Mouse (Mus musculus) v-Abl transformed pro-B cells (cell line): ENCODE data around the gene Dip2b.

ENCODE experiments used
- in situ Hi-C, 2 experiments: fragments of 400-800 bp; cut with MboI; formaldehyde crosslinking; loops; one replicate each; pipeline ENCODE4 v1.15.1; 2025; ENCODE audit not compliant: unreplicated experiment in 2 of 2

The Dip2b gene

GRCm38 (mm10) chr15:100235208-100235965 lies 196.9 kb downstream of the Dip2b start:
- in situ Hi-C loops, result no loop called here

- in situ Hi-C loops, result no loop called here
These were observed 198.5 kb downstream of the Dip2b start for GRCm38 (mm10) chr15:100236952-100237351.

DNA sequence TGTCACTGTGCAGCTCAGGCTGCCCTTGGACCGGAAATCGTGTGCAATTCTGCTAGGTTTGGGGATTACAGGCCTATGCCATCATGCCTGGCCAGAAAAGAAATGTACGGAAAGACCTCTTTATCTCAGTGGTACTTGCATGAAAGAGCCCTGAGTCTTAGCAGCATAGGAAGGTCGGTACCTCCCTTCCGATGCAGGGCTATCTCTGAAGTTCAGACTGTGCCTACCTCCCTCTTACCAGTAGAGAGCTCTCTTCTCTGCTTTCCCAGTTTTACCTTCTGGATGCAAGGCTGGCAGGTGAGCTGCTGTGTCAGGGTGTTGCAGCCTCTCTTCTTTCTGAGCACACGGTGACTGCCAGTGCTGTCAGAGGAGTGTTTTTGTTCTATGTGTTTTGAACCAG lies 203.3 kb downstream of the Dip2b start:
- in situ Hi-C loops, result loop anchor here in 1 of 2 experiments (10.0 kb wide), 1 partner anchor 883 kb away; the partner anchor contains the start of gene Acvrl1

- in situ Hi-C loops, result loop anchor here in 1 of 2 experiments (10.0 kb wide), 1 partner anchor 879 kb away; the partner anchor contains the start of gene Acvrl1
These were observed 207.5 kb downstream of the Dip2b start for GRCm38 (mm10) chr15:100245951-100246350.

- in situ Hi-C loops, result loop anchor here in 1 of 2 experiments (10.0 kb wide), 1 partner anchor 878 kb away; the partner anchor contains the start of gene Acvrl1
These were observed 208.8 kb downstream of the Dip2b start for GRCm38 (mm10) chr15:100247296-100247695.

DNA sequence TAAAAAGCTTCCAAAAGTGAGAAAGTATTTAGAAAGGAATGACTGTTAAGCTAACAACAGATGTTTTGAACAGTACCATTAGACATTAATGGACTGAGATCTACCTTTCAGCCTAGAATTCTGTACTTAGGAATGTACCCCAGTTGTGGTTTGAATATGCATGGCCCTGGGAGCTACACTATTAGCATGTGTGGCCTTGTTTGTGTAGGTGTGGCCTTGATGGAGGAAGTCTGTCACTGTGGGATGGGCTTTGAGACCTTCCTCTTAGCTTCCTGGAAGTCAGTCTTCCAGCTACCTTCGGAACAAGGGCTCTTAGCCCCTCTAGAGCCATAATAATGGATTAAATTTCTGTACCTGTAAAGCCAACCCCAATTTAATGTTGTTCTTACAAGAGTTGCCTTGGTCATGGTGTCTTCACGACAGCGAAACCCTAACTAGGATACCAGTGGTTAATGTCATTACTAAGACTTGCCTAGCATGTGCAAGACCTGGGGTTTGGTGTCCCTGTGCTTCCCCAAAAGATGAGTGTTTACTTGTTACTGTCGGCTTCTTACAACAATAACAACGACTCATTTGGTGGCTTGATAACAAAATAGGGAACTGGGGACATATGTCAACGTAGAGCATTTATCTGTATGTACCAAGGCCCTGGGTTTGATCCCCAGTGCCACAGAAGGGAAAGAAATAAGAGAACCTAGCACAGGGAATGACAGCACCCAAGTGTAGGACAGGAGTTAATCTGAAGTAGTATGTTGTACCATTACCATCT lies 210.4 kb downstream of the Dip2b start:
- in situ Hi-C loops, result loop anchor here in 1 of 2 experiments (10.0 kb wide), 1 partner anchor 876 kb away; the partner anchor contains the start of gene Acvrl1

GRCm38 (mm10) chr15:100251153-100251780 lies 212.8 kb downstream of the Dip2b start:
- in situ Hi-C loops, result no loop called here

GRCm38 (mm10) chr15:100256386-100256785 lies 217.9 kb downstream of the Dip2b start:
- in situ Hi-C loops, result no loop called here

DNA sequence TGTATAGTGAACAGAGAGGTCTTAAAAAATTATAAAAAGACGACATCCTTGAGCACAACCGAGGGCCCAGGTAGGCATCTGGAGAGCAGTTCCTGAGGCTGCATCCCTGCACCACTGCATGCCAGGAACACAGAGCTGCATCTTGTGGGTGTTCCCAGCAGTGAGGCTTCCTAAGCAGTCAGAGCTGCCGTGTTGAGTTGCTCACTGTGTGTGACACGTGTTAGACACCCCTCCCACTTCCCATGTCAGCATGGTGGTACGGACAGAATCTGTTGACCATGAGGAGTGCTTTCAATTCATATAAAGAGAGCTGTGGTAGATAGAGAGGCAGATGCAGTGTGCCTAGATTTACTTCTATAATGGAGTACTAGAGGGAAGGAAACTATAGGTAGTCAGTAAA lies 218.8 kb downstream of the Dip2b start:
- in situ Hi-C loops, result no loop called here

- in situ Hi-C loops, result no loop called here
These were observed 220.4 kb downstream of the Dip2b start for GRCm38 (mm10) chr15:100258646-100259425.

DNA sequence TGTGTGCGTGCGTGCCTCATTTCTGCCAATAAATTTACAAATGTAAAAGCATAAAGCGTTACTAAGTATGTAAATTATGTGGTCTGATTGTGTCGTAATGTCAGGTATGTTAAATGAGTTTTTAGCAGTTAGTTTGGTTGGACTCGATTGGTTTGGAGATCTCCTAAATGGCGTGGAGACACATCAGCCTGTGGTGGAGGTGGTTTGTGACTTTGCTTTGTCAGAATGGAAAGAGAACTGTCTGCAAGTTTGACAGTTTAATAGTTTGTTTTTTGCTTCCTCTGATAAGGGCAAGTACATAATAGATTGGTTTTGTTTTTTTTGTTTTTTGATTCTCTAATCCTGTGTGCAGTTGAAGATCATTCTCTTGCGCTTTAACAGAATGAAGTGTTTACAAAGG lies 221.9 kb downstream of the Dip2b start:
- in situ Hi-C loops, result loop anchor here in 1 of 2 experiments (10.0 kb wide), 2 partner anchors 64 to 204 kb away; partner anchors contain the start of gene Letmd1

DNA sequence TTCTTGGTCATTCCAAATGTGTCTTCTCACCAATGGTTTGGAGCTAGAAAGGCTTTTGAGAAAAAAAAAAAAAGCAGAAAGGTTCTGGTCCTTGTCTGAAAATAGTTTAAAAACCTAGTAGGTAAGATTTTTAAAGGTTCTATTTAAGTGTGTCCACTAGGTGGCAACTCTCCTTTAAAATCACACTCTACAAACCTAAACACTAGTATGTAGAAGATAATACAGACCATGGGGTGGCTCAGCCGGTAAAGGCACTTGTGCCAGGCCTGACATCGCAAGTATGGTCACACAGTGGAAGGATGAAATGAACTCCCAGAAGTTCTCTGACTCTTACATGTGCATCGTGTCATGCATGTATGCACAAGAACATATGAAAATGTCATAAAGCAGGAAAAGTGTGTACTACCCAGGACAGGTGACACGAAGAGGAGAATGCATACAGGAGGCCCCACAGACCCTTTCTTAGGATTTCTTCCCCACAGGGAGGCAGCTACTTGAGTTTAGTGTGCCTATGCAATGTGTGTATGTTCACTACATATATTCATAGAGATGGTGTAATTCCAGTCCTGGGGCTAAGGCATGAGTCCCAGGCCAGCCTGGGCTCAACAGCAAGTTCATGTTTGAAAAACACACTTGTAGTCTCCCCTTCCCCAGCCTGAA lies 224.9 kb downstream of the Dip2b start:
- in situ Hi-C loops, result loop anchor here in 1 of 2 experiments (10.0 kb wide), 2 partner anchors 61 to 201 kb away; partner anchors contain the start of gene Letmd1

- in situ Hi-C loops, result loop anchor here (5.0 to 10.0 kb wide), 4 partner anchors 52 to 199 kb away; partner anchors contain the start of gene Letmd1 (in 1 of the 2)
These were observed 227.3 kb downstream of the Dip2b start for GRCm38 (mm10) chr15:100265586-100266325.

DNA sequence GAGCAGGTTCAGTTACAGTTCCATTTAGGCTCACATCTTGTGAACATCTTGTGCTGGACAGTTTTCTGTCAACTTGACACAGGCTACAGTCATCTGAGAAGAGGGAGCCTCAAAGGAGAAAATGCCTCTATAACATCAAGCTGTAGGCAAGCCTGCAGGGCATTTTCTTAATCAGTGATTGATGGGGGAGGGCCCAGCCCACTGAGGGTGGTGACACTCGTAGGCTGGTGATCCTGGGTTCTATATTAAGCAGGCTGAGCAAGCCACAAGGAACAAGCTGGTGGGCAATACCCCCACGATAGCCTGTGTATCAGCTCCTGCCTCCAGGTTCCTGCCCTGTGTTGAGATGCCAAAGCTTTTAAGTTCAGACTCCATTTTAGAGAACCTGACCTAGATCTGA lies 230.5 kb downstream of the Dip2b start:
- in situ Hi-C loops, result loop anchor here (5.0 to 10.0 kb wide), 4 partner anchors 48 to 196 kb away; partner anchors contain the start of gene Letmd1 (in 1 of the 2)
